Mouse (Mus musculus): ENCODE results near the gene Olfr1000.
"Not testable (repeated sequence)": the region's sequence is repeated elsewhere in the genome, so short reads cannot be mapped to it uniquely, and the experiment has no call there.

The Olfr1000 gene

GRCm38 (mm10) chr2:85611803-85612202 is at the start of gene Olfr1000:
Gene Olfr1000 (minus strand): TSS chr2:85611903.
- in situ Hi-C loops (cut with MboI) = no loop called here

- in situ Hi-C loops (cut with MboI) = no loop called here
Observed at GRCm38 (mm10) chr2:85650604-85651003, 38.9 kb upstream of the Olfr1000 start, which contains the start of gene Olfr1002. Gene Olfr1002 (minus strand): TSS chr2:85650704.

- in situ Hi-C loops (cut with MboI) = not testable (repeated sequence)
Observed at GRCm38 (mm10) chr2:85588648-85589047, 23.1 kb downstream of the Olfr1000 start, which contains the start of gene Olfr998. Gene Olfr998 (plus strand): TSS chr2:85588948.

GRCm38 (mm10) chr2:85578915-85579314 is 32.8 kb downstream of the Olfr1000 start, which contains the start of gene Olfr996:
Gene Olfr996 (plus strand): TSS chr2:85579215.
- in situ Hi-C loops (cut with MboI) = no loop called here

GRCm38 (mm10) chr2:85561187-85561586 is 50.5 kb downstream of the Olfr1000 start:
- in situ Hi-C loops (cut with MboI) = no loop called here

- in situ Hi-C loops (cut with MboI) = no loop called here
Observed at GRCm38 (mm10) chr2:85560226-85560625, 51.5 kb downstream of the Olfr1000 start.
